Mouse (Mus musculus) lung, postnatal 14 days (tissue): ENCODE measurements at regions not wholly inside any gene's neighbourhood (a gene's known extent, or its start where the extent isn't known, plus 50 kb on each side); places are given as distances from the start of the nearest gene placed in this dataset.

Source experiments
- DNase-seq: peaks from one replicate; pipeline ENCODE4 v3.0.0; 2021

- DNase-seq: peak; percentile 40
These were observed 60.5 kb downstream of the Rsl24d1 start for GRCm38 (mm10) chr9:73173589-73174247.

- no peak for DNase-seq
These were observed 63.4 kb downstream of the Rsl24d1 start for GRCm38 (mm10) chr9:73176645-73177044.

DNA sequence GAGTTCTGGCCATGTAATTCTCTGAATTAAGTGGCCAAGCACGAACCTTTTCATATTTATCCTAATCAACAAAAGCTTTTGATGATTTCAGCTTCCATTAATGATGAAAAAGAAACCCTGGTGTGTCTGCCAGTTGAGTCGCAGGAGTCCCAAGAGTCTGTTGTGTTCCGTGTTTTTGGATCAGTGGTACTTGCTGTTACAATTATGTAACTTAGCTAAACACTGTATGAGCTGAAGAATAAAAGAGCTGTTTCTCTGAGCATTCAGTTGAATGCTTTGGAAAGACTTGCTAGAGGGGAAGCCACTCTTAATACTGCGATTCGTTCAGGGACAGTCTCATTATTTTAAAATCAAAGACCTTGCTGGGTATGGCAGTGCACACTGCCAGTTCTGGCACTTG is 70.1 kb downstream of the Rsl24d1 start:
- DNase-seq: no peak

GRCm38 (mm10) chr9:73184908-73185307 is 71.7 kb downstream of the Rsl24d1 start:
- no peak for DNase-seq

- peak; percentile 12 for DNase-seq
These were observed 79.1 kb downstream of the Rsl24d1 start for GRCm38 (mm10) chr9:73192271-73192785.

DNA sequence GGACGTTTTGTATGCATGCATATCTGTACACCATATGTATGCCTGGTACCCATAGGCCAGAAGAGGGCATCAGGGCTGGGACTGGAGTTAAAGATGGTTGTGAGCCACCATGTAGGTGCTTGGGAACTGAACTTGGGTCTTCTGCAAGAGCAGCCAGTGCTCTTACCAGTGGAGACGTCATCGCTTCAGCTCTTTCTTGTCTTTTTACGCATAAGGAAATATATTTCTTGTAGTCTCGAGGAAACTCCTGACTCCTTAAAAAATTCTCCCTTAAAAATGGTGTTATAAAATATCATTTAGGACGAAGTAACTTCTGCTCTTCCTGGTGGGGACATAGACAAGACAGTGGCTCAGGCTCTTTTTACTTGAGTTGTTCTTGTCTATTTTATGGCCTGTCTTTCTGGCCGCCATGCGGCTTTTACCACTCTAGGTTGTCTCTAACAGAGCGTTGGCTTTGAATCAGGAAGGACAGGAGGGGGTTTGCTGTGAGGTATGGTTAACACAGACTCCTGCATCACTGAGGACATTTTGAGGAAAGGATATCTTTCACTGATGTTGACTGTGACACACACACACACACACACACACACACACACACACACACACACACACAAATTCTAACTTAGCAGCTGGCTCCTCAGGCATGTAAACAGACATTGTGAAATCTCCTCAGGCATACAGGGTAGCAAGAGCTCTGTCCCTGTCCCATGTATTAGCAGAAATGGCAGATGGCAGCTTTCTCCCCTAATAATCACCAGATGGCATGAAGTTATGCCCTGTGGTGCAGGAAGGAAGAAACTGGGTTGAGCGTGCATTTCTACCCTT is 85.2 kb downstream of the Rsl24d1 start:
- no peak for DNase-seq

DNA sequence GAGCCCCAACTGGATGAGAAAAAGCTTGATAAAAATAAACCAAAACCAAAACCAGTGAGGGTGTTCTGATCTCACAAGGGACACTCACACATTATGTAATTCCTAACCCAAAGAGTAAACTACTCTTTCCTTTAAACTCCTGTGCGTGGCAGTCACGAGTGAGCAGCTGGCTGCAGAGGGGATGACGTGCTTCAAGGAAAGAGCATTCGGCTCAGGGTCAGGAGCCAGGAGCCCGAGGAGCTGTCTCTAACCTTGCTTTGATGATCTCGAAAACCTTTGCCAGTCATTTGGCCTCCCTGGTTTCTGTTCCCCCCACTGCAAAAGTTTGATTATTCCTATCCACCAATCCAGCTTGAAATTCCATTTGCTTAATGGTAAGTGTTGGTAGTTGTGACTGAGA is 109.9 kb downstream of the Rsl24d1 start:
- DNase-seq: no peak

GRCm38 (mm10) chr9:73240188-73240587 is 127.0 kb downstream of the Rsl24d1 start:
- no peak for DNase-seq

GRCm38 (mm10) chr9:73242521-73243308 is 129.5 kb downstream of the Rsl24d1 start:
- no peak for DNase-seq

GRCm38 (mm10) chr9:73244177-73244576 is 131.0 kb downstream of the Rsl24d1 start:
- DNase-seq: no peak

- DNase-seq: no peak
These were observed 132.3 kb downstream of the Rsl24d1 start for GRCm38 (mm10) chr9:73245524-73245923.

GRCm38 (mm10) chr9:73258171-73258570 is 144.9 kb downstream of the Rsl24d1 start:
- DNase-seq: no peak

- no peak for DNase-seq
These were observed 145.4 kb downstream of the Rsl24d1 start for GRCm38 (mm10) chr9:73258640-73259039.

- no peak for DNase-seq
These were observed 149.5 kb downstream of the Rsl24d1 start for GRCm38 (mm10) chr9:73262711-73263110.

DNA sequence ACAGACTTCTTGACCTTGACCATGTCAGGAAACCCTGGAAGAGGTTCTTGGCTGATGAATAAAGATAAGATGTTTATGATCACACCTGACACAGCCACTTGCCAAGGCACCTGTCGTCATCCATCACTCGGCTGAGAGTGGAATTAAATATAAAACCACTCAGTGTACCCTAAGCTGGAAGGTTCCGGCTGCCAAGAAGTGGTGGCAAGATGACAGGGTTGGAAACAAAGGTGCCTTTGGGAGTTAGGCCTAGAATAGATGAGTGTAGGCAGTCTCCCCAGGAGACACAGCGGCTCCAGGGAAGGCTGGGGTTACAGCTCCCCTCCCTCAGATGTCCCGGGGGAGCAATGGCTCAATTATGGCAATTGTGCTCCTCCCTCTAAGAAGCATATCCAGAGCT is 157.0 kb downstream of the Rsl24d1 start:
- no peak for DNase-seq

DNA sequence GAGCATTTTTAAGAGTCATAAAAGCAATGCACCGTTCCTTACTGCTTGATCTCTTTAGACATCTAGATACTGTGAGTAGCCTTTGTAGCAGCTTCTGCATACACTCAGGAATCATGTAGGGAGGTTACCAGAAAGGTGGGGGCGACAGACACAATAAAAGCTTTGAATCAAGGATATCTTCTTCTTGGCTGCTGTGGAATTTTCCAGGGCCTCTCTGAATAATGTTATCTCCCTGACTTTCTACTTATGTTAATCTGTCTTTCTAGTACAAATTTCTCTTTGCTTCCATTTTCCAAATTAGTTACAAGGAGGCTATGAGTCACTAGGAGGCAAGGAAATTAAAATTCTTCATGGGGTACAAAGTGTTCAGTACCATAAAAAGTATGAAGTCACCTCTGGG is 159.4 kb downstream of the Rsl24d1 start:
- no peak for DNase-seq

GRCm38 (mm10) chr9:73273681-73274080 is 160.5 kb downstream of the Rsl24d1 start:
- DNase-seq: no peak

GRCm38 (mm10) chr9:73275671-73276070 is 162.4 kb downstream of the Rsl24d1 start:
- DNase-seq: no peak

DNA sequence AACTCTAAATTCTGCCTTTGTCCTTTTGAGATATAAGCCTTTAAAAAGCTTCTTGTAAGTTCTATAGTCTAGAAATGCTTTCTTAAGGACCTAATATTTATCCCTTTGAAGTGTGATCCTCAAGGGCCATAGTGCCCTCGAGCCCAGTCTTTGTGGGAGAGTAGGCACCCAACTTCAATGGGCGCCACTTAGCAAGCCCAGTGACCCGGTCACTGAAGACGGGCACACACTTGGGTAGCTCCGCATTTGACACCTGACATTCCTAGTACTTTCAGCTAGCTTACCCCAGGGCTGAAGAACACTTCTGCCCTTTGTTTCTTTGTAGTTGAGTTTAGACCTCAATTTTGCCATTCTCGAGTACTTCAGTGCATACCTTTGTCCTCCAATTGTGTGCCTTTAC is 182.1 kb downstream of the Rsl24d1 start:
- DNase-seq: no peak

DNA sequence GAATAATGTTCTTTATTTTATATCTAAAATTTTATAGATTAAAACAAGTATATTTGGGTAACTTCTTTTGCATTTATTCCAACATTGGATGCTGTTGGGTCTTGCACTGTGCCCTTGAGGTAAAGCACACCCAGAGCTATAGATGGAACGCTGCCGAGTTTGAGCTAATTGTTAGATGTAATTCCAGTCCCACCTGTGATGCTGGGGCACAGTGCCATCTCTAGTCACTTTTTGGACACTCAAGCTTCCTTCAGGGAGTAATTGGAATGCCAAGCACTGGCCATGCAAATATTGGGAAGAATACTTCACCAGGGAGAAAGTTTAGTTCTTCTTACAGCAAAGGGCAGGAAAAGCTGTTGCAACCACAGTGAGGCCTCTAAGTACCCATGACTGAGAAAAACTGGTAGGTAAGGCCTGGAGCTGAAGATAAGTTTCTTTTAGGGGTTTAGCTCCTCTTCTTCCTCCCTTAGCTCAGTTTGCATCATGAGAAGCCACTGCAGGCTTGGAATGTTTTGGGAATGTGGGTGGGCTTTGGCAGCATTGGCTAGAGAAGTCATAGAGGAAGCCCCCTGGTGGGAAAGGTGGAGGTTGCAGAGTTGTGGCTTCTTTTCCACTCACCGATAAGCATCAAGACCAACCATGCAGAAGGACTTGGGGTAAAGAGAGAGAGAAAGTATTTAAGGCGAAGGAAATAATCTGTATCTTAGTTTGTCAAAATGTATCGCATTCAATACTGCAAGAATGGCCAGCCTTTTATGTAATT is 189.1 kb downstream of the Rsl24d1 start:
- peak; percentile 54 for DNase-seq

- DNase-seq: no peak
These were observed 203.8 kb downstream of the Rsl24d1 start for GRCm38 (mm10) chr9:73317048-73317447.

- no peak for DNase-seq
These were observed 206.6 kb downstream of the Rsl24d1 start for GRCm38 (mm10) chr9:73319704-73320307.
